Mouse (Mus musculus) hindbrain, embryonic 11.5 days (tissue): ENCODE measurements around the gene Cass4. TPM values are rescaled to one million over a fixed set of nuclear protein-coding genes. Genes with fewer than 3 reads are reported as not detected.

Experiments used
- ATAC-seq: fragments of 200-750 bp; cut with Nextera tagmentation; 2 replicates; pipeline ENCODE4 v1.8.0; 2017; ENCODE audit warnings: mild to moderate bottlenecking, moderate TSS enrichment, moderate library complexity; ENCODE audit not compliant: low FRiP score
- DNase-seq: peaks from one replicate; pipeline ENCODE4 v3.0.0-alpha.2; 2015; ENCODE audit warnings: low spot score
- H3K27ac ChIP-seq: fragments of 300-500 bp; sonication (generic); 2 replicates; pipeline ENCODE4 v1.5.1; 2014; ENCODE audit warnings: mild to moderate bottlenecking, low read depth, low read length
- H3K27me3 ChIP-seq: fragments of 300-500 bp; sonication (generic); 2 replicates; pipeline ENCODE4 v1.6.1; 2014; ENCODE audit warnings: mild to moderate bottlenecking, low read length, moderate library complexity, mixed read lengths; ENCODE audit not compliant: control insufficient read depth, insufficient read depth
- H3K36me3 ChIP-seq: fragments of 300-500 bp; sonication (generic); 2 replicates; pipeline ENCODE4 v1.6.1; 2014; ENCODE audit warnings: mild to moderate bottlenecking, low read length, moderate library complexity, mixed read lengths; ENCODE audit not compliant: control insufficient read depth, insufficient read depth
- H3K4me1 ChIP-seq: fragments of 300-500 bp; sonication (generic); replicated peaks from 2 replicates; pipeline ENCODE4 v1.6.1; 2014; ENCODE audit warnings: low read length, mixed read lengths; ENCODE audit not compliant: control insufficient read depth, insufficient read depth
- H3K4me2 ChIP-seq: fragments of 300-500 bp; sonication (generic); replicated peaks from 2 replicates; pipeline ENCODE4 v1.6.1; 2014; ENCODE audit warnings: mild to moderate bottlenecking, low read depth, low read length
- H3K4me3 ChIP-seq: fragments of 300-500 bp; sonication (generic); 2 replicates; pipeline ENCODE4 v1.5.1; 2014; ENCODE audit warnings: low read depth, low read length
- H3K9ac ChIP-seq: fragments of 300-500 bp; sonication (generic); 2 replicates; pipeline ENCODE4 v1.6.1; 2014; ENCODE audit warnings: low read depth, low read length
- H3K9me3 ChIP-seq: fragments of 300-500 bp; sonication (generic); 2 replicates; pipeline ENCODE4 v1.6.1; 2016; ENCODE audit warnings: low read length; ENCODE audit not compliant: control insufficient read depth
- WGBS: fragments of 180-500 bp; shearing (Covaris S2); extraction: QIAGEN DNeasy Blood & Tissue Kit; methylation state at CpG from one replicate; pipeline ENCODE4 v1.1.7; 2014; 5-methylcytosine and 5-hydroxymethylcytosine counted together
- polyA plus RNA-seq: library from polyadenylated mRNA; unstranded; fragments of >200 nt; fragmentation: Nextera tagmentation; extraction: Ambion mirVana; gene quantifications from 2 replicates; pipeline ENCODE4 v1.2.1, GENCODE M21; 2014

Cass4 gene
- polyA plus RNA-seq, 1 experiment from 2014 or later = 0.12 TPM

DNA sequence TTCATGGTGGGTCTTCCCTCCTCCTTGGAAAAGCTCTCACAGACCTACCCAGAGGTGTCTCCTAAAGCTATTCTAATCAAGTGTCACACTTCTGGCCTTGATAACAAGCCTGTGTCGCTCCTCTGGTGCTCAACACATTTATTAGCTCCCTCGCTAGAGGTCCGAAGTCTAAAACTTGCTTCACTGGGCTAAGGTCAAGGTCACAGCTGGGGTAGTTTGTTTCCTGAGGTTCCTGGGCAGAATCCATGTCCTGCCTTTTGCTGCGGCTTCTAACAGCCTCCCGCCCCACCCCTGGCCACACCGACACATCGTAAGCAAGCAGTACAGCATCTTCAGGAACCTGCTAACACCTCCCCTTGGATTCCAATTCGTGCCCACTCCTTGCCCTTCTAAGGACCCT, 42.8 kb upstream of the Cass4 start:
- Histone ChIP-seq H3K4me3 (no peak overlapping the region), H3K9me3 (no peaks in the 10 kb centered on the region), H3K36me3 (no peaks in the 10 kb centered on the region), H3K4me2 (no peak overlapping the region), H3K27me3 (no peaks in the 10 kb centered on the region), H3K27ac (no peak overlapping the region), H3K9ac (no peak overlapping the region), H3K4me1 (0 out of 2 replicates have a peak, but pooled peaks cover 2% of the 10 kb centered on the region)
- DNase-seq (no peak), ATAC-seq (no peak)
- 75% methylated on average over 8 of the region's 8 CpGs for WGBS

DNA sequence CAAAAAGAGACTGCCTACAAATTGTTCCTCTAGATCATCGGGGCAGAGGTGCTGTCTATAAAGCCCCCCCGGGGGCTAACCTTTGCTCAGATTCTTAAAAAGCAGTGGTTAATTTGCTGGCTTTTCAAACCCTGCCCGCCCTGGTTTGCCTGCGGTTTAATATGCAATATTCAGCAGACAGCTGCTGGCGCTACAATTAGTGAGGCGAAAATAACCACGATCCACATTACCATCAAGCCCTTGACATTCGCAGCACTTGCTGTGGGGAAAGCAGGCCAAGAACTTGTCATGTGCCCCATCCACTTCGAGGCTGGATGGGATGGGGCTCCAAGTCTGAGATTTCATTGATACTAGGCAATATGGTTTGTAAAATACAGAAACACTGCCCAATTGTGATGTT, 40.4 kb upstream of the Cass4 start:
- ATAC-seq (no peak), DNase-seq (no peak)
- no peaks in the 10 kb centered on the region for H3K9me3 ChIP-seq
- H3K4me1 ChIP-seq = no peaks in the 10 kb centered on the region
- no peak overlapping the region for H3K27ac ChIP-seq
- H3K4me2 ChIP-seq = no peak overlapping the region
- no peak overlapping the region for H3K4me3 ChIP-seq
- WGBS = 77% methylated on average over 9 of the region's 9 CpGs
- H3K9ac ChIP-seq = no peak overlapping the region
- no peaks in the 10 kb centered on the region for H3K27me3 ChIP-seq
- peaks cover 2% of the 10 kb centered on the region for H3K36me3 ChIP-seq

DNA sequence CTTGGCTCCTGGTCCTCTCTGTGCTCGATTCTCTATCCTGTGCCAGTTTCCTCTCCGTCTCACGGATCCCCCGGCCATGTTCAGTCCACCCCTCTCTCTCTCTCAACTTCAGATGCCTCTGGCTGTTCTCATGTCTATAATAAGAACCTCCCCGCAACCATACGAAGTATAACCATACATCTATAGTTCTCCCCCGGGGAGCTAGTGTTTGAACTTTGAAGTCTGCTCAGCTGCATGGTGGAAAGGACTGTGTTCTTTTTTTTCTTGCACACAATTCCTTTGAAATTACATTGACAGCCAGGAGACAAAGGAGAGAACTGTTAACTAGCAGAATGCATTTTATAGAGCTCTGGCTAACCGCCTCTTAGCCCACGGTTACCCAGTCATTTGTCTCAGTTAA, 38.8 kb upstream of the Cass4 start:
- ATAC-seq (no peak), DNase-seq (no peak)
- peaks cover 3% of the 10 kb centered on the region for H3K36me3 ChIP-seq
- no peaks in the 10 kb centered on the region for H3K27me3 ChIP-seq
- H3K9ac ChIP-seq = no peak overlapping the region
- H3K27ac ChIP-seq = no peak overlapping the region
- no peak overlapping the region for H3K4me3 ChIP-seq
- WGBS = 77% methylated on average over 9 of the region's 9 CpGs
- no peaks in the 10 kb centered on the region for H3K9me3 ChIP-seq
- no peaks in the 10 kb centered on the region for H3K4me1 ChIP-seq
- no peak overlapping the region for H3K4me2 ChIP-seq

DNA sequence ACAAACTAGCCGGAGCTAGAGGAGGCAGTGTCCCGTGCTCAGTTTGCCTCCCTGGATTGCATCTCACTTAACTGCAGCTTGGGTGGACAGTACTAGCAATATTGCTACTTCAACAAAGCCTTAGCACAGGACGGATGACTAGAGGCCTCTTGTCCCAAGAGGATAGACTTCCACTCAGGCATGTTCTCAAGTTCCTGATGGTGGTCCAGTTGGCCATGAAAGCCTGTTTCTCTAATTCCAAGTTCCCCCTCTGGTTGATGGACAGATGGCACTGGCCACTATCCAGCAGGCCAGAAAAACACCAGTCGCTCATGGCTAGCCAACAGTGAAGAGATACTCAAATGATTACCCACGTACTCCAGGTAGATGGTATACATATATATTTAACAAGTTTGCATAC, 37.8 kb upstream of the Cass4 start:
- peaks cover 9% of the 10 kb centered on the region for H3K36me3 ChIP-seq
- H3K27ac ChIP-seq = no peak overlapping the region
- H3K9ac ChIP-seq = no peak overlapping the region
- DNase-seq (no peak), ATAC-seq (no peak)
- H3K4me1 ChIP-seq = no peaks in the 10 kb centered on the region
- H3K4me3 ChIP-seq = no peak overlapping the region
- H3K4me2 ChIP-seq = no peak overlapping the region
- H3K27me3 ChIP-seq = no peaks in the 10 kb centered on the region
- H3K9me3 ChIP-seq = no peaks in the 10 kb centered on the region
- 91% methylated on average over 5 of the region's 5 CpGs for WGBS

DNA sequence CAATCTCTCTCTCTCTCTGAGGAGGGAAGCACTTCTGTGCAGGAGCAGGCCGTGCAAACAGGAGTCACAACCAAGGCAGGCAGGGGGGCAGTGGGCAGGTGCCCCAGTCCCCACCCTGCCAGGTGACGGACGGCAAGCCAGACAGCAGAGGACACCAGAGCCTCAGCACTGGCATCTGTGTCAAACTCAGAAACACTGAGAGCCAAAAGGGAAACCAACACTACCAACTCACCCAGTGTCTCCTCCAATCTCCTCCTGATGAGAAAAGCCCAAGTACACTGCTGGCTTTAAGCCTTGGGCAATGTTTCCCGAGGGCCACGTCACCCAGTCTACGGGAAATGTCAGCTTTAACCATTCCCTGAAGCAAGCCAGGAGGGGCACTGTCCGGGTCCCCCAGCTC, 30.4 kb upstream of the Cass4 start:
- no peak overlapping the region for H3K27ac ChIP-seq
- WGBS = 91% methylated on average over 7 of the region's 7 CpGs
- H3K36me3 ChIP-seq = peaks cover 21% of the 10 kb centered on the region
- no peaks in the 10 kb centered on the region for H3K4me1 ChIP-seq
- no peak overlapping the region for H3K4me2 ChIP-seq
- no peak for ATAC-seq
- H3K27me3 ChIP-seq = no peaks in the 10 kb centered on the region
- H3K4me3 ChIP-seq = no peak overlapping the region
- DNase-seq = no peak
- no peak overlapping the region for H3K9ac ChIP-seq
- H3K9me3 ChIP-seq = no peaks in the 10 kb centered on the region

DNA sequence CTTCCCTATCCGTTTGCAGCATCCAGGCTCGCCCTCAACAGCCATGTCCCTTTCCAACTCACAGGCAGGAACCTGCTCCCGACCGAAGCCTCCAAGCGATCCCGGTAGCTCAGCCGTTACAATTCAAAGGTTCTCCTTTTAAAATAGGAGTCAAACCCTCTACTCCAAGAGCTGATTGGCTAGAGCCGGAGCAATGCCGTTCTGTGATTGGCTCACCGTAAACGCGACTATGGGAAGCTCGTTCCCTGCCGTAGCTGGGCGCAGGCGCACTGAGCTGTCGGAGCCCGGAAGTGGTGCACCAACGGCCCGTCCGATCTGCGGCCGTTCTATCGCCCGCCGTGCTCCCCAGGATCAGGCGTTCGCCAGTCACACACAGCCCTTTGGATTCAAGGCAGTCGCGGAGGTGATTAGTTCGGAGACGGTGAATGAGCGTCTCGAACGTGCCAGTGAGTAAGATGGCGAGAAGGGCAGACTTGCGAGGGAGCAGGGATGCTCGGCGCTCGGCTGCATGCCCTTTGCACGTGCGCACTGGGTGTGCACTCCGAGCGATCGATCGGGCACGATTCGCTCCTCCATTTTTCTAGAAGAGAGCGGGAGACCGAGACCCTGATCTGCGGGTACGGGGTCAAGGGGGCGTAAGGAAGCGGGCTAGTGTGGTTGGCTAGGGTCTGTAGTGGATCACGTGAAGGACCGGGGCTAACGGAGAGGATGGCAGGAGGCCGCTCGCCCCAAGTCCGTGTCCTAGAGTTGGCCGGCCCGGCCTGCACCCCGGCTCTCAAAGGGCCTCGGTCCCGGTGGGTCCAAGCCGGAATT, 23.0 kb upstream of the Cass4 start, which contains the start of the genes Aurka and Cstf1:
Gene Aurka, minus strand, starts transcription at position 125 of the 813 bp plus-strand sequence.
Gene Cstf1, plus strand, starts transcription at position 271 of the 813 bp plus-strand sequence.
- ATAC-seq (peak; percentile 99), DNase-seq (peak; percentile 94)
- Histone ChIP-seq H3K27me3 (no peaks in the 10 kb centered on the region), H3K27ac (peak within 1 kb of the TSS; percentile 60; the same call in 1 of the 2 replicates), H3K36me3 (peaks cover 9% of the 10 kb centered on the region; the same call in 1 of the 2 replicates), H3K9me3 (no peaks in the 10 kb centered on the region), H3K9ac (peak within 1 kb of the TSS; percentile 76), H3K4me3 (peak within 1 kb of the TSS; percentile 64), H3K4me2 (peak within 1 kb of the TSS; percentile 74), H3K4me1 (peaks cover 2% of the 10 kb centered on the region; the same call in 1 of the 2 replicates)
- under 1% methylated on average over 66 of the region's 66 CpGs for WGBS

DNA sequence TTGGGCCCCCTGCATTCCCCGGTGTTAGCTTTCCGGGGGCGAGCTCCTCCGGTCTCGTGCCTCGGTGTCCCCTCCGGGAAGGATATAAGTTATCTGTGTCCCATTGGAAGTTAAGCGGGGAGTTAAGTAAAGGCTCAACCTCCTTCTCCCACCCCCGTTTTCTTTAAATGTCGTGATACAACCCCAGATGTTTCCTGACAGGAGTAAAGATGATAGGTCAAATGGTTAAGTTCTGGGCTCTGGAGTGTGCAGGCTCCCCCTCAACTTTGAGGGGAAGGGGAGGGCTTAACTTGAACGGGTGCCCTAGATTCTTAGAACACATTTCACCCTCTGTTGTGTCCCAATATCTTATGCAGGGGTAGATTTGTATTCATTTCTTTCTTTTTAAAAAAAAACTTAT, 22.3 kb upstream of the Cass4 start:
- peak overlapping the region; percentile 36 for H3K4me2 ChIP-seq
- 0 out of 2 replicates have a peak overlapping the region, but pooled peaks have one; percentile 60 for H3K27ac ChIP-seq
- H3K36me3 ChIP-seq = peaks cover 10% of the 10 kb centered on the region; the same call in 1 of the 2 replicates
- ATAC-seq (no peak), DNase-seq (no peak)
- no peaks in the 10 kb centered on the region for H3K9me3 ChIP-seq
- peaks cover 2% of the 10 kb centered on the region; the same call in 1 of the 2 replicates for H3K4me1 ChIP-seq
- peak overlapping the region; percentile 64 for H3K4me3 ChIP-seq
- no peaks in the 10 kb centered on the region for H3K27me3 ChIP-seq
- peak overlapping the region; percentile 76 for H3K9ac ChIP-seq
- WGBS = 2% methylated on average over 11 of the region's 11 CpGs

DNA sequence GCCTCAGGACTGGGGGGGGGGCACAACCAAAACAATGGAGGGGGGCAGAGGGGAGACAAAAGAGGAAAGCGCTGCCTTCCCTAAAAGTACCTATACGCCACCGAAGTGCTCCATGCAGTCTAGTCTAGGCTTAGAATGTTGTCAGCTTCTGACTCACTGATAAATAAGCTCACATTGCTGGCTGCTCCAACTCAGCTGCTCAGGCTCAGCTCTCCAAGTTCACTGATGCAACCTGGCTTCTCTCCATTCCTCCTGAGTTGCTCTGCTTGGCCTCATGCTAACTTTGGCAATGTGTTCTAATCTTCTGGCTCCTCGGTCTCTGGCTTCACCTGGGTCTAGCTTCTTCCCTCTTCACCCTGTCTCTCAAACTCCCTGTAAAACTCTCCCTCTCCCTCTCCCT, 17.0 kb upstream of the Cass4 start:
- H3K4me2 ChIP-seq = no peak overlapping the region
- no peak overlapping the region for H3K4me3 ChIP-seq
- no peak overlapping the region for H3K27ac ChIP-seq
- H3K27me3 ChIP-seq = no peaks in the 10 kb centered on the region
- no peak overlapping the region for H3K9ac ChIP-seq
- H3K4me1 ChIP-seq = no peaks in the 10 kb centered on the region
- ATAC-seq = no peak
- no peak for DNase-seq
- H3K9me3 ChIP-seq = no peaks in the 10 kb centered on the region
- H3K36me3 ChIP-seq = peaks cover 35% of the 10 kb centered on the region; the same call in 1 of the 2 replicates
- WGBS = 92% methylated on average over 4 of the region's 4 CpGs
